In genomic region chr5:66569141-66569801, GRCm38 (mm10) we compare ENCODE assay signal across 17 mouse cellular contexts. TPM values are rescaled to one million over a fixed set of nuclear protein-coding genes. Genes with fewer than 3 reads are reported as not detected.
A peak's percentile ranks its signal among the peaks of the same experiment; 100 is the strongest.
DNase-seq lines count a peak whose midpoint lies in the region; ATAC-seq lines count a peak whose summit lies in the region.
"Had no signal": no experiment of that assay in that cellular context is flagged by ENCODE, and none has a peak within 500 bp of the region (broad histone marks: within the 10 kb centered on the region; RNA-seq: fewer than 3 reads in every experiment).

No protein-coding gene starts in this region.

- H3K9me3 ChIP-seq in heart, embryonic 10.5 days = no peaks in the 10 kb centered on the region
- no peaks in the 10 kb centered on the region for H3K9me3 ChIP-seq in kidney, embryonic 16.5 days (ENCODE audit: low read length)
- H3K9me3 ChIP-seq in neural tube, embryonic 13.5 days = no peaks in the 10 kb centered on the region
- H3K9me3 ChIP-seq in neural tube, embryonic 15.5 days (replicated peaks) = no peaks in the 10 kb centered on the region
- H3K9me3 ChIP-seq: embryonic facial prominence, embryonic 10.5 days; lung, embryonic 15.5 days had no signal

- no peak for DNase-seq in heart, embryonic 10.5 days (ENCODE audit: low spot score)
- DNase-seq in heart, postnatal 4 days = no peak
- DNase-seq in kidney, postnatal 25 days = no peak
- DNase-seq in neural tube, embryonic 10.5 days (ENCODE audit: extremely low spot score, low spot score) = no peak
- DNase-seq: cerebellum, postnatal 14 days; forebrain, postnatal 0 days; gastrocnemius, postnatal 14 days; kidney, adult 9 months had no signal

- H3K4me3 ChIP-seq in heart, embryonic 10.5 days = no peak overlapping the region
- H3K4me3 ChIP-seq in kidney, embryonic 16.5 days (ENCODE audit: low read length) = no peak overlapping the region
- no peak overlapping the region for H3K4me3 ChIP-seq in neural tube, embryonic 13.5 days
- no peak overlapping the region for H3K4me3 ChIP-seq in neural tube, embryonic 15.5 days (replicated peaks)
- H3K4me3 ChIP-seq: embryonic facial prominence, embryonic 10.5 days; erythroblast, embryonic 14.5 days; layer of hippocampus, adult 2 months; left cerebral cortex, adult 2 months; lung, embryonic 15.5 days had no signal

- ATAC-seq in kidney, embryonic 16.5 days (ENCODE audit: low FRiP score, low TSS enrichment) = no peak
- ATAC-seq in neural tube, embryonic 13.5 days (ENCODE audit: low read depth) = peak; percentile 34
- 0 out of 2 replicates have a peak, but pooled peaks have one; percentile 32 for ATAC-seq in neural tube, embryonic 15.5 days (ENCODE audit: low FRiP score)
- no peak for ATAC-seq in monocyte, adult 5-6 weeks (replicated peaks; ENCODE audit: insufficient number of reproducible peaks, low FRiP score, low TSS enrichment, poor library complexity, severe bottlenecking)
- ATAC-seq: forebrain, postnatal 0 days had no signal

- peaks cover 36% of the 10 kb centered on the region for H3K4me1 ChIP-seq in heart, embryonic 10.5 days
- H3K4me1 ChIP-seq in kidney, embryonic 16.5 days (ENCODE audit: insufficient read depth, low read length) = peaks cover 28% of the 10 kb centered on the region
- H3K4me1 ChIP-seq in neural tube, embryonic 13.5 days (replicated peaks) = peaks cover 29% of the 10 kb centered on the region
- peaks cover 30% of the 10 kb centered on the region for H3K4me1 ChIP-seq in neural tube, embryonic 15.5 days

- WGBS in heart, embryonic 10.5 days = 48% methylated on average over 9 of the region's 9 CpGs
- WGBS in kidney, embryonic 16.5 days = 55% methylated on average over 9 of the region's 9 CpGs
- 57% methylated on average over 9 of the region's 9 CpGs for WGBS in neural tube, embryonic 13.5 days
- 48% methylated on average over 9 of the region's 9 CpGs for WGBS in neural tube, embryonic 15.5 days

- H3K27me3 ChIP-seq in heart, embryonic 10.5 days (ENCODE audit: insufficient read depth, poor library complexity, severe bottlenecking) = no peaks in the 10 kb centered on the region
- no peaks in the 10 kb centered on the region for H3K27me3 ChIP-seq in kidney, embryonic 16.5 days (ENCODE audit: insufficient read depth, low read length)
- no peaks in the 10 kb centered on the region for H3K27me3 ChIP-seq in neural tube, embryonic 13.5 days
- no peaks in the 10 kb centered on the region for H3K27me3 ChIP-seq in neural tube, embryonic 15.5 days (replicated peaks)
- H3K27me3 ChIP-seq: lung, embryonic 15.5 days had no signal

- no peak overlapping the region for H3K9ac ChIP-seq in kidney, embryonic 16.5 days (replicated peaks; ENCODE audit: low read length)
- no peak overlapping the region for H3K9ac ChIP-seq in neural tube, embryonic 13.5 days
- no peak overlapping the region for H3K9ac ChIP-seq in neural tube, embryonic 15.5 days (replicated peaks)
- H3K9ac ChIP-seq: forebrain, postnatal 0 days; lung, embryonic 15.5 days had no signal

- no peak overlapping the region for H3K4me2 ChIP-seq in kidney, embryonic 16.5 days (replicated peaks; ENCODE audit: low read depth, low read length)
- no peak overlapping the region for H3K4me2 ChIP-seq in neural tube, embryonic 13.5 days
- H3K4me2 ChIP-seq in neural tube, embryonic 15.5 days = no peak overlapping the region
- H3K4me2 ChIP-seq: lung, embryonic 15.5 days had no signal

- H3K36me3 ChIP-seq in heart, embryonic 10.5 days = no peaks in the 10 kb centered on the region
- H3K36me3 ChIP-seq in kidney, embryonic 16.5 days (ENCODE audit: insufficient read depth, low read length) = no peaks in the 10 kb centered on the region
- H3K36me3 ChIP-seq in neural tube, embryonic 13.5 days = no peaks in the 10 kb centered on the region
- no peaks in the 10 kb centered on the region for H3K36me3 ChIP-seq in neural tube, embryonic 15.5 days
- H3K36me3 ChIP-seq: embryonic facial prominence, embryonic 10.5 days; lung, embryonic 15.5 days had no signal

- H3K27ac ChIP-seq in heart, embryonic 10.5 days = 0 out of 2 replicates have a peak overlapping the region, but pooled peaks have one; percentile 7
- H3K27ac ChIP-seq in kidney, embryonic 16.5 days (ENCODE audit: low read length) = 0 out of 2 replicates have a peak overlapping the region, but pooled peaks have one; percentile 20
- H3K27ac ChIP-seq in neural tube, embryonic 13.5 days (replicated peaks) = 0 out of 2 replicates have a peak overlapping the region, but pooled peaks have one; percentile 2
- 0 out of 2 replicates have a peak overlapping the region, but pooled peaks have one; percentile 28 for H3K27ac ChIP-seq in neural tube, embryonic 15.5 days (replicated peaks)
- H3K27ac ChIP-seq: embryonic facial prominence, embryonic 10.5 days; layer of hippocampus, adult 2 months; left cerebral cortex, adult 2 months had no signal

RNA-seq across cellular contexts. Expression of gene Apbb2, which starts 49.3 kb away (rescaled TPM):
- 25.1 and 28.9 TPM in 2 replicates for polyA plus RNA-seq in heart, embryonic 10.5 days (2016; fragmentation: Nextera tagmentation; extraction: Ambion mirVana)
- total RNA-seq in heart, postnatal 4 days (2021) = 10 to 100 TPM; 60.9 to 66.7 TPM
- polyA plus RNA-seq in kidney, embryonic 16.5 days (2015; fragmentation: Nextera tagmentation; extraction: Ambion mirVana) = 62.4 and 71.5 TPM in 2 replicates
- 108 and 123 TPM in 2 replicates for polyA plus RNA-seq in neural tube, embryonic 13.5 days (2015; fragmentation: Nextera tagmentation; extraction: Ambion mirVana)
- polyA plus RNA-seq in neural tube, embryonic 15.5 days (2015; fragmentation: Nextera tagmentation; extraction: Ambion mirVana) = 98.8 and 118 TPM in 2 replicates
- 0.29 TPM in 1 of 3 replicates, not detected in the others for total RNA-seq in monocyte, adult 5-6 weeks (2017)

Comparison
In these comparisons a context has a peak if more than half of its experiments do, and no peak if none do; other contexts are left out.
1. ATAC-seq: peak in neural tube, embryonic 13.5 days (single experiment) and neural tube, embryonic 15.5 days (single experiment); none in kidney, embryonic 16.5 days (single experiment) and monocyte, adult 5-6 weeks (single experiment).
2. Peak in every context shown above with its lines, with median percentiles within 50 percentile points of each other: H3K27ac ChIP-seq.